Mouse (Mus musculus): ENCODE measurements at regions not wholly inside any gene's neighbourhood (a gene's known extent, or its start where the extent isn't known, plus 50 kb on each side); places are given as distances from the start of the nearest gene placed in this dataset.

DNA sequence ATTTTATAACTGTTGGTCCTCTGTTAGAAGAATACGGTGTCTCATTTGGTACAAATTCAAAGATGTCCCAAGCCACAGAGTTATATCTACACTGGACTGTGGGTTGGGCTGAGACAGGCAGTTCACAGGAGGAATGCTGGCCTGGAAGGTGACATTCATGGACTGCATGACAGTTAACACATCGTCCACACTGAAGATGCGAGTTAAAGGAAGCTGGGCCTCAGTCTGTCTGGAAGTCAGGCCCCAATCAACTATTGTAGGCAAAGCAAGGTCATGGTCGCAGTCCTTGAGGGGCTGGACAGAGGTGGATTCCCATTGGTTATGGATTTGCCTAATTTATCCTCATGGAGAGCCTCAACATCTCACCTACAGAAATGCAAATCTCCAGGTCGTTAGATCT, 295.5 kb downstream of the Foxo1 start:
- DNase-seq, result no peak
- intact Hi-C loops (cut with DNase I), result no loop called here

GRCm38 (mm10) chr3:52562816-52563215, 294.7 kb downstream of the Foxo1 start:
- intact Hi-C loops (cut with DNase I), result no loop called here
- no peak for DNase-seq

GRCm38 (mm10) chr3:52559481-52559880, 291.3 kb downstream of the Foxo1 start:
- intact Hi-C loops (cut with DNase I), result no loop called here
- no peak for DNase-seq

DNA sequence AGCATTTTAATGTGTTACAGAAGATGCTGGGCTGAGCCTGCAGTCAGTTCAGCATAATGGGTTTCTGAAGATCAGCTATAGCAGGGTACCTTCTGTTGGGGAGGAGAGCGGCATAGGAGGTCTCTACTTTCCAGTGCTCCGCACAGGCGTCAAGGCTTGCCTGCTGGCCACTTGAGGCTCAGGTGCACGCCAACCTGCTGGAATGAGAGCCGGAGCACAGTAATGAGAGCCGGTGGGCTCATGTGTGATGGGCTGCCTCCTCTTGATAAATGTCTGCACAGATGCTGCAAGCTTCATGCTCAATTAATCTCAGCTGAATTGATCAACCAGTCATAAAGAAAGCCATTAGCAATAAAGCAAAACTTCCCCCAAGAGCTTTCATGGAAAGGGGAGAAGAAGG, 290.6 kb downstream of the Foxo1 start:
- peak; percentile 33 for DNase-seq
- intact Hi-C loops (cut with DNase I), result no loop called here

- intact Hi-C loops (cut with DNase I), result no loop called here
- no peak for DNase-seq
These were observed 289.2 kb downstream of the Foxo1 start for GRCm38 (mm10) chr3:52557296-52557695.

DNA sequence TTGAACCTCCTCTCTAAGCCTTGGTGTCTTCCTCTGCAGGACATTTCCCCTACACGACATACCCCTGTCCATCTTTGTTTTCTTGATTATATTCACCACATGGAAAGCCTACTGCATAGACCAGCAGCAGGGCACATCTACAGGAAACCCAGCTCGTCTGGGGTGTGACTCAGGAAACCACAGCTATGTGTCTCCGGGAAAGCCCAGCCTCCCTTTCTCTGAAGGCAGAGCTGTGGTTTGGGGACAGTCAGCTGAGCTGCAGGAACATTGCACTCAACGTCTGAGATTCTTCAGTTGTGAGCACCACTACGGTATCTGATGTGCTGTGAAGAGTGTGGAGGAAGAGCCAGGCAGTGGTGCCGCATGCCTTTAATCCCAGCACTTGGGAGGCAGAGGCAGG, 286.9 kb downstream of the Foxo1 start:
- DNase-seq, result no peak
- intact Hi-C loops (cut with DNase I), result no loop called here

DNA sequence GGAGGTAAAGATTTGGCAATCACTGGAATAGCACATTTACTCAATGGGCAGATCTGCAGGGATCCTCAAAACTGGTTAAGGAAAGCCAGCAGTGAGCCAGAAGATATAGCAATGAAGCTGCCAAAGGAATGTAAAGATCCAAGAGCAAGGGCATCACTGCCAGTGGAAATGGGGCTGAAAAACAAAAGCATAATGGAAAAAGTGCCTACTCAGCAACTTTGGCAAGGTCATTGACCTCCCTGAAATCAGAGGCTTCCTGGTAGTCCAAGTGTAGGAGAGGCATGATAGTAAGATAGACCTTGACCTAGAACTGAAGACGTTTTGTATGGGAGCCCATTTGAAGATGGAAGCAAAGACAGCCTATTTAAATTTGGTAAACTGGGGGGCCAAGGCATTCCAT, 286.4 kb downstream of the Foxo1 start:
- intact Hi-C loops (cut with DNase I), result no loop called here

GRCm38 (mm10) chr3:52548201-52548893, 280.2 kb downstream of the Foxo1 start:
- intact Hi-C loops (cut with DNase I), result no loop called here

More for the DNA sequence above, 286.4 kb downstream of the Foxo1 start:
- DNase-seq, result no peak

GRCm38 (mm10) chr3:52546035-52546434, 277.9 kb downstream of the Foxo1 start:
- intact Hi-C loops (cut with DNase I), result no loop called here
- no peak for DNase-seq

More at GRCm38 (mm10) chr3:52548201-52548893, 280.2 kb downstream of the Foxo1 start:
- DNase-seq, result no peak

- no peak for DNase-seq
- intact Hi-C loops (cut with DNase I), result no loop called here
These were observed 274.9 kb downstream of the Foxo1 start for GRCm38 (mm10) chr3:52543006-52543405.

GRCm38 (mm10) chr3:52540862-52541380, 272.8 kb downstream of the Foxo1 start:
- intact Hi-C loops (cut with DNase I), result no loop called here
- DNase-seq, result no peak

GRCm38 (mm10) chr3:52539813-52540378, 271.8 kb downstream of the Foxo1 start:
- intact Hi-C loops (cut with DNase I), result no loop called here
- DNase-seq, result no peak

GRCm38 (mm10) chr3:52538306-52538705, 270.2 kb downstream of the Foxo1 start:
- intact Hi-C loops (cut with DNase I), result no loop called here

DNA sequence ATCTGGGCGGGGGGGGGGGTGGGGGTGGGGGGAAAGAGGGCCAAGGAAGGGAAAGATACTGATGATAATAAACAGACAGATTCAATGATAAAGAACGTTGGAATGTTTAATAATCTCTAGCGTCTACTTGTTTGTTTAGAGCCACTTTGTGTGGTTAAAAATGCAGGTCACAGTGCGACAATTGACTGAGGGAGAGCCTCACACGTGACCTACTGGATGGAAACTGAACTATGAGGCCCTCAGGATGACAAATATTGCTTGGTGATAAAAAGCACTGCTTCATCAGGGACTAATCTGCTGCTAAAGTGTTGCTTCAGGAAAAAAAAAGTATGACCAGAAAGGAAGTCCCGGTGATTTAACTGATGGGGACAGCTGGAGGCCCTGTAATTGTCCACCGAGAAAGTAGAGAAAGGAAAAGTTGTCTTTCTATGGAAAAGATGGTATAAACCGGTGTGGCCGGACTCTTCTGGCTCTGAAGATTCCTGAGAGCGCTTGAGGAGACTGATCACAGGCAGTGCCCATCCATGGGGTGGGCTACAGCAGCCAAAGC, 269.3 kb downstream of the Foxo1 start:
- intact Hi-C loops (cut with DNase I), result no loop called here
- DNase-seq, result no peak

More at GRCm38 (mm10) chr3:52538306-52538705, 270.2 kb downstream of the Foxo1 start:
- DNase-seq, result no peak

DNA sequence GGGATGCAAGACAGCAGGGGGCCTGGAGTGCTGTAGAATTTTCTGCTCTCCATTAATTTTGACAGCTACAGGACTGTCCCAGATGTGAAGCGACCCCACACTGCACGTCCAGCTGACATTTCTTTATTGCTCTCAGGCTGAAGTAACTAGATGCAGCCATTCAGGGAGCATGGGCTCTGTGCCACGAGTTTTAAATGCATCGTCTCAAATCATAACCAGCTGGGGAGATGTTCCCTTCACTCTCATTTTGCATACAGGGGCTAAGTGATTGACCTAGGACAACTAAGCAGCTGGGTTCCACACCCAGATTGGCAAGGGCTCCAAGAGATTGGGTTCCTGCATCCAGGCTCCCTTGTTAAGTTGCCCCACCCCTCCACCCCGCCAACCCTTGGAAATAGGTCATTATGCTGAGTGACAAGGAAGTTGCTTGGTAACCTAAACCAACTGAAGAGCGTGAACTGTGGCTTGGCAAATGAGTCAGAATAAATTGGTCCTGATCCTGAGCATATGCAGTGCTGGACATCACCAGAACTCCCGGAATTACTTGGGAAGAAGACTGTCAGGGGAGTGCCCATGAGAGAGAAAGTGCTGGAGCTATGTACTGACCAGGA, 267.4 kb downstream of the Foxo1 start:
- DNase-seq, result no peak
- intact Hi-C loops (cut with DNase I), result no loop called here

DNA sequence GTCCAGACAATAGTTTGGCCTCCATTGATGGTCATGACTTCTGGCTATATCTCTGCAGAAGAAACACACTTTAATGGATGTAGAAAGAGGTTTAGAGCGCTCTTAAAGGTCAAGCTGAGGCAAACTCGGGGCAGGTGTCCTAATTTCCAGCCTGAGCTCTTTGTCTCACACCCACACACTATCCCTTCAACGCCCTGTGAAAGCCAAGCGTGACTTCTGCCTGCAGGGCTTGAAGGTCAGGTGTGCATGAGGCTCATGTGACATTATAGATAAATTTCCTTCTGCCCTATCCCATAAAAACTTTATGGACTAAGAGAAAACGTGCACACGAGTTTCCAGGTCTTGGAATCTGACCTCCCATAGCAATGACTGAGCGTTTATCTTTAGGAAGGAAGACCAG, 266.0 kb downstream of the Foxo1 start:
- intact Hi-C loops (cut with DNase I), result no loop called here
- no peak for DNase-seq

DNA sequence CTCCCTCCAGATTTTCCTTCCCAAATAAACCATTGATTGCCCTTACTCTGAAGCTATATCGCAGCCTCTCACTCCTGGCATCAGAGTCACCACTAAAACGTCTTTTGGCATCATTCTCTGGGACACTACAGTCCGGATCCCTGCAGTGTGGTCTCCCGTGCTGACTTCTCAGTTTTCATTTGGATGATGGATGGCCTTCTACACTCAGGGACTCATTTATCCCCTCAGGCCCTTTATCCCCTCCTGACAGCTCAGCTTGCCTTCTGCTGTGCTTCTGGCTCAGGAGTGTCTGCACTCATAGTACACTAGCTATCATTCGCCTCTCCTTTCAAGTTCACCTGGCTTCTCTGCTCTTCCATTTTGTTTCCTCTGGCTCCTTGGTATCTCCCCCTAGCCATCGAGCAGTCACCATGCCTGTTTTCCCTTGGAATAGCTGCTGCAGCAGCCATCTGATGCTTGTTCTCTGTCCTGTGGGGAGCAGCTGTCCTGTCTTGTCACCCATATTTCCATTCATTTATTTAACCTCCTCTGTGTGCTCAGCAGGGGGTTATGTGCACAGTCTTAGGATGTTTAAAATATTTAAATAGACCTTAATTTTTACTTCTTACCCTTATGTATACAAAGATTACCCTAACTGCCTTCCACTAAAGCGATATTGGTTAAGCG, 263.7 kb downstream of the Foxo1 start:
- no peak for DNase-seq
- intact Hi-C loops (cut with DNase I), result no loop called here

GRCm38 (mm10) chr3:52530406-52530970, 262.4 kb downstream of the Foxo1 start:
- DNase-seq, result no peak
- intact Hi-C loops (cut with DNase I), result no loop called here

- no peak for DNase-seq
- intact Hi-C loops (cut with DNase I), result no loop called here
These were observed 261.0 kb downstream of the Foxo1 start for GRCm38 (mm10) chr3:52529136-52529535.

DNA sequence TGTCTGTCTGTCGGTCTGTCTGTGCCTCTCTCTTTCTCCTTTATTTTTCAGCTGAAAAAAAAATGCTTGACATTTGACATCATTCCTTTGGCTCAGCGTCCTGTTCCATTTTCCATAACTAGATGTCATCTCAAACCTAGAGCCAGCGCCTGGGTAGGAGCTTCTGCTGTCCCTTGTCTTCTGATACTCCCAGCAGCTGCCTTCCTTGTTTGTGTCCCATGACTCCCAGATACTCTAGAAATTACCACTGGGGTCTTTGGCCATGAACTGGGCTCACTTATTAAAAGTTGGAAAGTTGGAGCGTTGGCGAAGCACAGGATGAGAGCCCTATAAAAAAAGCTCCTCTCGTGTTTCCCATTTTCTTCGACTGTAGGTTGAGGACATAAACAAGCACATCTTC, 260.4 kb downstream of the Foxo1 start:
- intact Hi-C loops (cut with DNase I), result no loop called here
- no peak for DNase-seq

GRCm38 (mm10) chr3:52527781-52528180, 259.6 kb downstream of the Foxo1 start:
- DNase-seq, result no peak
- intact Hi-C loops (cut with DNase I), result no loop called here

All from left cerebral cortex, postnatal 4 days (tissue).